Mouse (Mus musculus): Measurements from ENCODE around the gene Abca2.
A peak's percentile ranks its signal among the peaks of the same experiment; 100 is the strongest.
"Not testable (repeated sequence)": the region's sequence is repeated elsewhere in the genome, so short reads cannot be mapped to it uniquely, and the experiment has no call there.

The Abca2 gene

DNA sequence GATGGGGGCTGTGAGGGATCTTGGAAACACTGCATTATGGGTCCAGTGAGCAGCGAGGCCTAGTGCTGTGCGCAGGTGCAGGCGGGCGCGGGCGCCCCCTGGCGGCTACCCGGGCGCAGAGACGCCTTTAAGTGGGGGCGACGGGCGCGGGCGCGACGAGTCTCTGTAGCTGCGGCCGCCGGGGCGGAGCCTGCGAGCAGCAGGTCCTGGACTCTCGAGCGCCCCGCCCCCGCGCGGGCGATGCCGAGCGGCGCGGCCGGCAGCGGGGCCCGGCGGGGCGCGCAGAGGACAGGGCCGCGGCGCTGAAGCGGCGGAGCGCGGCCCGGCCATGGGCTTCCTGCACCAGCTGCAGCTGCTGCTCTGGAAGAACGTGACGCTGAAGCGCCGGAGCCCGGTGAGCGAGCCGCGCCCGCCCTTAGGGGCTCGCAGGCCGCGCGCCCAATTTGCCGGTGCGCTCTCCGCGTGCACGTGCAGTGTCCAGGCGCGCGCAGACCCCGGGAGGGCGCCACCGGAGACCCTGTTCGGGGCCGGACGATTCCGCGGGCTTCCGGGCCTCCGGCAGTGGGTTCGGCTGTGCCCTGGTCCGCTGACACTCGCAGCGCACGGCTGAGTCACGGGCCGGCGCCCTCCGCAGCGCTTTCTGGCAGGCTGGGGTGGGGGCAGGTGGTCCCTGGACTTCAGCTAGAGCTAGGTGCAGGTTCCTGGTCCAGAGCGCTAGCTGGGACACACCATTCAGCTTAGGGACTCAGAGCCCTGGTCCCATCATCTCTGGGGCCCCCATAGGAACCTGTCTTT, at the start of gene Abca2:
Gene Abca2, plus strand, starts transcription at position 262 of the 795 bp plus-strand sequence.
- DNase-seq, result peak; percentile 98

DNA sequence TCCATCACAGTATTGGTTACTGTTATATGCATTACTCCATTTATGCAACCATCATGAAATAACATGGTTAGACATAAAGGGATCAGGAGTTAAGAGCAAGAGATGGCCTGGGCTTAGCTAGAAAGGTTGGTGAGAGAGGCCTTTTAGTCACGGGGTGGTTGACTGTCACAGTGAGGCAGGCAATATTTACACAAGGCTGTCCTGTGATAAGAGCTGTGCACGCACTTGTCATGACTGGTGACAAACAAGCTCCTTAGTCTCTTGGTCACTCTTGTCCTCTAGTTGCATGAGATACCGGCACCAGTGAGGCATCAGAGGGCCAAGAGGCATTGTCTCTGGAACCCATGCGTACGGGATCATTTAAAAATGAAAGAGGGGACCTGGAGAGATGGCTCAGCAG, 44.0 kb upstream of the Abca2 start:
- DNase-seq, result no peak

DNA sequence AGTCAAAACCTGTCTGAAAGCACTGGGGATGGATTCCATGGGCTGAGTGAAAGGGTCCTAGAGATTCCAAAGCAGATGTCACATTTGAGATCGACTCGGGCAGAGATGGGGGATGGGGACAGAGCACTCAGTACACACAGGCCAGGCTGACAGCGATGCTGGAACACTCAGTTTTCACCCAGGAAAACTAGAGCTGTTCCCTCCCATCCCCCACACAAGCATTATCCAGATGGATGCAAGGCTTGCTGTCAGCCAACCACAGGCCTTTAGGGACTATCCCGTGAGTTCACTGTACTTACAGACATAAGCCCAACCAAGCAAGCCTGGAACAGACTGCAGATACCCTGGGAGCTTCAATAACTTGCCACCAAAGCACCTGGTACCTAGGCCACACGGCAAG, 37.2 kb upstream of the Abca2 start:
- no peak for DNase-seq

DNA sequence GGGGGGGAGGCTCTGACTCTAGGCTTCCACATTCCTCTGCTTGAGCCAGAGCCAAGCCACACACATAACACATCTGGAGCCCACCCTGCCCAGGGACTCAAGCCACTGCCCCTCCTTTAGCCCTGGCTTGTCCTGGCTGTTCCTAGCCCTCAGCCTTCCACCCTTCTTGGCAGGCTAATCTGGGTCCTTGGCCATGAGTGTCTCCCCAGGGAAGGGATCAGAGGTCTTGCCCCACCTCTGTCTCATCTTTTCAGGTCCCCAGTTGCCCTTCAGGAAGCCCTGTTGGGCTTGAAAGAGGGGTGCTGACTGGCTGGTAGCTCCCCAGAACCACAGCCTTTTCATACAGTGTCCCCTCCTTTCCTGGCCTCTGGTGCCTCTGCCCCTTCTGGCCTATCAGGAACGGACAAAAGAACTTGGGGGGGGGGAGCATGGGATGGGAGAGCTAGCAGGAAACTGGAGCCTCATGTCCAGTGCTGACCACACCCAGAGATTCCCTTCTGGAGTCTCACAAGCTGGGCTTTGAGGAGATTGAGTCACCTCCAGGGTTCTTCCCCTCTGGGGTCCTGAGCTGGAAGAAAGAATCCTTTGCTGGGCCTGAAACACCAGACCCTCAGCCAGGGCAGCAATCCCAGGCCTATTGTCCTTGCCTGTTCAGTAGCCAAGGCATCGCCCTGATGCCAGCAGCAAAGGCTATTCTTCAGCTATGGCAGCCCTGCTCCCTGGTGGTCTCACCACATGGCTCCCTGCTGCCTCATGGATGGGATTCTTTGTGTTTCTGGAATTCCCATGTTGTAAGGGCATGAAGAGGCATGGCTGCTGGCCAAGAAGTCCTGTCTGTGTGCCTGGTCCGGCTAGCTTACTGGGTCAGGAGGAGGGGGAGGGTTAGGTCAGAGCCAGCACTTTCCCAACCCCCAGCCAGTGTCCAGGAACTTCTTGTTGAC, 34.0 kb upstream of the Abca2 start:
- DNase-seq, result peak; percentile 68

DNA sequence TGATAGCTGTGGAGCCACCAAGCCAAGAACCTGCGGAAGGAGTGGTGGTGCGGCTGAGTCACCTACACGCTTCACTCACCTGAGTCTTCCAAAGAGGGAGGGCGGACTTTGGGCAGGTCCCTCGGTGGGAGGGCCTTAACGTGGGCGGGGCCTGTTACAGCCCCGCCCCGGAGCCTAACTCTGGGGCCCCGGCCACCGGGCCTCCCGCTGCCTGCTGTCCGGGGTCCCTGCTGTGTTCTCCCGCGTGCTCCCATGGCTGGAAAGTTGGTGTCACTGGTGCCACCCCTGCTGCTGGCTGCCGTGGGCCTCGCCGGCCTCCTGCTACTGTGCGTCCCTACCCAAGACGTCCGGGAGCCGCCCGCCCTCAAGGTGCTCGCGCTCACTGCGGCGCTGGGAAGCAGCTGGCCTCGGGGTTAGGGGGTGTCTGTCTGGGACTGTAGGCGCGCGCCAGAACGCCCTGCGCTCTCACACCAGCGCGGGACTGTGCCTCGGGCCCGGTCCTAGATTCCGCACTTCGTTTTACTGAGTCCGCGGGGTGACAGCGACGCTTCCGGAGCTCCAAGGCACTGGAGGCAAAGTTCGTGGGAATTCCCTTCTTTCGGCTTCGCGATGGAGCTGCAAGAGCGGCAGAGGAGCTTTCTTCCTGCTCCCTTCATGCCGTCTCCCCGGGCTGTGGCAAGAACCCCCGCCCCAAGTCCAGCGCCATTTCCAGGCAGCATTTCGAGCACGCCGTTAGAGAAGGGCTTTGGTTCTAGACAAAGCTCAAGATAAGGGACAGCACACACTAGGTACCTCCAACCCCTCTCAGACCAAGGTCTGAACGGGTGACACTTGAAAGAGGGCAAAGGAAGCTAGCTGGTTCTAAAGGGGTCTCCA, 32.5 kb upstream of the Abca2 start, which contains the start of gene Entpd2:
Gene Entpd2, plus strand, starts transcription at position 154 of the 876 bp plus-strand sequence.
- DNase-seq, result peak; percentile 67

DNA sequence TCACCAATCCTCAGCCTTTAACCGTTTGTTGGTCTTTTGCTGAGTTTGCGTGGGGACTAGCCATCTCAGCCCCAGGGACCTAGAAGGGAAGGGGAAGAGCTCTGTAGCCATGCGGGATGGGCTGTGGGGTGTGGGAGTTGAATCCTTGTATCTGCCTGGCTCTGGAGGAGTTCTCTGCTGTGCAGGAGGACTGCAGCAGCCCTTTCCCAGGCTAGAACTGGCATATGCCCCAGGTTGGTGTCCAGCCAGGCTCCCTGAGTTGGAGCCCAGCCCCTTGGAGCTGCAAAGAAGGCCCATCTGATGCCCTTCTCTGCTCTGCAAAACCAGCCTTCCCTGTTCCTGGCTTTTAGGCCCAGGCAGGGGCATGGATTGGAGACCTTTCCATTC, 31.9 kb upstream of the Abca2 start:
- DNase-seq, result peak; percentile 83

DNA sequence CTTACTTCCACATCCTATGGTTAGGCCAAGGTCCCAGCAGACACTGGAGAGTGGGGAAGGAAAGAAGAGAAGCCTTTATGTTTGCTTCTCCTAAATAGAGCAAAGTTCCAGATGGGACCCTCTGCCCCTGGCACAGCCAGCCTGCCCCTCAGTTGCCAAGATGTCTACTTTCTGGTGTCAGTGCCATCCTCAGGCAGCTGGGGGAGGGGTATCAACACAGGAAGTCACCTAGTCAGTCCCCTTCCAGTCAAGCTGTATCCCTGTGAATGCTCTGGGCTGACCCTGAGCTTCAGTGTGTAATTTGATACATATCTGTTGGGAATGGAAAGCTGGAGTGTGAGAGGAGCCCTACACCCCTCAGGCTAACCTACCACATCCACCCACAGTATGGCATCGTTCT, 31.5 kb upstream of the Abca2 start:
- no peak for DNase-seq

DNA sequence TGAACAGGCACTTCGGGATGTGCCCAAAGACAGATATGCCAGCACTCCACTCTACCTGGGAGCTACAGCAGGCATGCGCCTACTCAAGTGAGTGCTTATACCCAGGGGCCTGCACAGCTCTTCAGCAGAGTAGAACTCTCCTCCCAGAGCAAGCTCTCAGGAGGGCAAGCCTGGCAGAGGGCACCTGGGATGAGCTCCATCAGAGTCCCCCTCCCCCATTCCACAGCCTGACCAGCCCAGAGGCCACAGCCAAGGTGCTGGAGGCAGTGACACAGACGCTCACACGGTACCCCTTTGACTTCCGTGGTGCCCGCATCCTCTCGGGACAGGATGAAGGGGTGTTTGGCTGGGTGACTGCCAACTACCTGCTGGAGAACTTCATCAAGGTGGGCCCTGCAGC, 30.4 kb upstream of the Abca2 start:
- no peak for DNase-seq

DNA sequence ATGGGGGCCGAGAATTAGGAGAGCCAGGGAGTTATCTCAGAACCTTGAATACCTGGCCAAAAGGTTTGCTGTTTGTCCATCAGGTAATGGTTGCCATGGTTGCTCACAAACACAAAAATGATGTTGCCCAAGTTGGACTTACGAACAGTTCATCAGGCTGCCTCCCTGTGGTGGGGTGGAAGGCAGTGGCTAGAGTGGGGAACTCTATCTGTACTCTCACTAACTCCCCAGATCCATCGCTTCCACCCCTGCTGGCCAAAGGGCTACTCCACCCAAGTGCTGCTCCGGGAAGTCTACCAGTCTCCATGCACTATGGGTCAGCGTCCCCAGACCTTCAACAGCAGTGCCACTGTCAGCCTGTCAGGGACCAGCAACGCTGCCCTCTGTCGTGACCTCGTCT, 29.5 kb upstream of the Abca2 start, which contains the start of gene Npdc1:
Gene Npdc1, plus strand, starts transcription at position 301 of the 400 bp plus-strand sequence.
- no peak for DNase-seq

DNA sequence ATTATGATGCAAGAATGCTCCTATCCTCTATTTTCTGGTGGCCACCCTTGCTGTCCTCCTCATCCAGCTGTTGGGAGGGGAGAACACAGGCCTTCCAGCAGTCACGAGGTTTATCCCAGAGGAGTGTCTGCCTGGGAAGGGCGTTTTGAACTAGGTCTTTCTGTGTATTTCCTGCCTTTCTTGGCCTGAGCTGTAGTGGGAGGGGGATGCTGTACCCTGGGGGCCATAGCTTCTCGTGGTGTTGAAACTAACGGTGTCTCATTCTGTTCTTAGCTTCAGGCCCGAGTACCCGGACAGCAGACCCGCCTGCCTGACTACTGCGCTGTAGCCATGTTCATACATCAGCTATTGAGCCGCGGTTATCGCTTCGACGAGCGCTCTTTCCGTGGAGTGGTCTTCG, 28.2 kb upstream of the Abca2 start:
- DNase-seq, result no peak

DNA sequence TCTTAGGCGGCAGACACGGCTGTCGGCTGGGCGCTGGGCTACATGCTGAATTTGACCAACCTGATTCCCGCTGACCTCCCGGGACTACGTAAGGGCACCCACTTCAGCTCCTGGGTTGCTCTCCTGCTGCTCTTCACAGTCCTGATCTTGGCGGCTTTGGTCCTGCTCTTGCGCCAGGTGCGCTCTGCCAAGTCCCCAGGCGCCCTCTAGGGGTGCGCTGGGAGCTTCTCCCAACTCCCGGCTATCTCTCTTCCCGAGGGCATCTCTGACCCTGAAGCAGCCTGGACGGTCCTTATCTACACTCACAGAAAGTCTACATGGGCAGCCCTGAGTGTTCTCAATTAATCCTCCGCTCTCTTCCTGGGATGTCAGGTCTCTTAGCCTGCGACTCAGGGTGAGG, 27.7 kb upstream of the Abca2 start:
- DNase-seq, result peak; percentile 75

DNA sequence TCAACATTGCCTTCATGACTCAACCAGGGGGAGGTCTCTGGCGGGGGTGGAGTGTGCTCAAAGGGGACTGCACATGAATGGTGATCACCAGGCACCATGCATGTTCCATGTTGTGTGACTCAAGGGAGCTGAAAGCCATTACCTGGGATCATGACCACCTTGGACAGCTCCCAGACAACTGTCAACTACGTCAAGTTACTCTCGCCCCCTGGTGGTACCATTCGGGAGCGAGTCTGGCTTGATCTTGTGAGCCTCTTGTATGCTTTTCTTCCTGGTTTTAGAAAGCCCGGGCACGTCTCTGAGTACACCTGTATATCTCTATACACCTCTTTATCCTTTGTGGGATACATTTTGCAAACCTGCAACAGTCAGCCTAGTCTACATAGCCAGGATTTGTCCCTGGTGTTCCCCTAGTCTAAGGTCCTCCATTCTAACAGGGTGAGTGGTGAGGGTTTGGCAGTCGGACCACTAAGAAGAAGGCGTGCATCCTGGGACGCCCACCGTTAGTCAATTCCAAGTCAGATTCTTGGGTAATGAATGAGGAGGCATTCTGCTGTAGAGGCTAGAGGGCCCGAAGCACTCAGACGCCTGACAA, 26.0 kb upstream of the Abca2 start:
- peak; percentile 88 for DNase-seq

DNA sequence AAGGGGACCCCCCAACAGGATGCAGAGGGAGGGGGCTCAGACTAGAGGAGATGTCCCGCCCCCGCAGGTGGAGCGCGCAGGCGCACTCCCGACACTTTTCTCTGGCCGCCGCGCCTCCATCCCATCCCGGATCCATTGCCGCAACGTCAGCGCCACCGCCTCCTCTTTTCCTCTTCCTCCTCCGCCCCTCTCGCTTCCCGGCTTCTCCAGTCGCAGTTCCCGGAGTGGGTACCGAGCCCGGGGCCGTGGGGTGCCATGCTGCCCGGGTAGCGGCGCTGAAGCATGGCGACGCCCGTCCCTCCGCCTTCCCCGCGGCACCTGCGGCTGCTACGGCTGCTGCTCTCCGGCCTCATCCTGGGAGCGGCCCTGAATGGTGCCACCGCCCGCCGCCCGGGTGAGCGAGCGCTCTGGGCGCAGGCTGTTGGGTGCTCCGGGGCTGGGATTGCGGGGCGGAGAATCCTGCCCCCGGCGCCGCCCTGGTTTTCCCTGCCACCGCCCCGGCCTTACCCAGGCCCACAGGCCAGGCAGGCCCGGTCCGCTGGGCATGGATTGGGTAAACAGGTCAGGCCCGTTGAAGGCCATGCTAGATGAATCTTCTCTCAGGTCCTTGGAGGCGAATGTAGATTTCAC, 25.4 kb upstream of the Abca2 start:
- DNase-seq, result peak; percentile 90

DNA sequence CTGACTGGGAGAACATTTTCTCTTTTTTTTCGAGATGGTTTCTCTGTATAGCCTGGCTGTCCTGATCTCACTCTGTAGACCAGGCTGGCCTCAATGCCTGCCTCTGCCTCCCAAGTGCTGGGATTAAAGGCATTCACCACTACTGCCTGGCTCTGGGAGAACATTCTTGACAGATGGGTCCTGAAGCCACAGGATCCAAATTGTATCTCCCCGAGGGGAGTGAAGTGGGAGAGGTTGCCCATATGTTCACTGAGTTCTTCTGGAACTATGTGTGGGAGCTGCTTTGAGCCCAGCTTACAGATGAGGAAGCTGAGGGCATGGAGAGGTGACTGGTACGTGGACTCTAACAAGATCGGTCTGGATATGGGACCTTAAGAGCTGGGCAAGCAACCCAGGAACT, 24.5 kb upstream of the Abca2 start:
- DNase-seq, result no peak

DNA sequence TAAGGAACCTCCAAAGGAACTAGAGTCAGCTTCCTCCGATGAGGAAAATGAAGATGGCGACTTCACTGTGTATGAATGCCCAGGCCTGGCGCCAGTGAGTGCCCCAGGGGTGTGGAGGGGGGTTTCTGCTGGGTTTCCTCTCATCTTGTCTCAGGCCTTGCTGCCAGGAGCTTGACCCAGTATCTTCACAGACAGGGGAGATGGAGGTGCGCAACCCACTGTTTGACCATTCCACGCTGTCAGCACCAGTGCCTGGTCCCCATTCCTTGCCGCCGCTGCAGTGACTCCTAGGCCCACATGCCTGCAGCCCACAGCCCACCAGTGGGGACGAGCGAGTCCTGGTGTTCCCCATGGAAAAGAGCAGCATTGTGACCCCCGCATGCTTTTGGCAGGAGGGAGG, 19.6 kb upstream of the Abca2 start:
- no peak for DNase-seq

DNA sequence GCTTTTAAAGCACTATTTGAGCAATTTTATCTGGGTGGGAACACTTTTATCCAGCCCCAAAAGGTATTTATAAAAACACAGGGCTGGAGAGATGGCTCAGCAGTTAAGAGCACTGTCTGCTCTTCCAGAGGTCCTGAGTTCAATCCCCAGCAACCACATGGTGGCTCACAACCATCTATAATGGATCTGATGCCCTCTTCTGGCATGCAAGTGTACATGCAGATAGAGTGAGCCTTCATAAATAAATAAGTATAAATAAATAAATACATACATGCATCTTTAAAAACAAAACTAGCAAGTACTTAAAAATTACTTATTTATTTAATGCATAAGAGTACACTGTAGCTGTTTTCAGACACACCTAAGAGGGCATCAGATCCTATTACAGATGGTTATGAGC, 15.1 kb upstream of the Abca2 start:
- not testable (repeated sequence) for DNase-seq

DNA sequence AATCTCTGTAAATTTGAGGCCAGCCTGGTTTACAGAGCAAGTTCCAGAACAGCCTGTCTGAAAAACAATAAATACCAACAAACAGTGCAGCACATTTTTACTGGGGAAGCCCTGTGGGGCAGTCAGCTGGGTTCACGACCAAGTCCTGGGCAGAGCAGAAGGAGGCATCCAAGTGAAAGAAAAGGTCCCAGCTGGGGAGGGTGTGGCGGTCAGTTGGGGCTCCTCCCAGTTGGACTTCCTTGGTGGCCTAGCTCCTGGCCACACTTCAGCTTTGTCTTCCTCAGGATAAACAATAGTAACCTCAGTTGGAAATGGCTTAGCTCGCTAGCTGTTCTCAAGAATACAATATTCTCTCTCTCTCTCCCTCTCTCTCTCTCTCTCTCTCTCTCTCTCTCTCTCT, 11.1 kb upstream of the Abca2 start:
- DNase-seq, result no peak

DNA sequence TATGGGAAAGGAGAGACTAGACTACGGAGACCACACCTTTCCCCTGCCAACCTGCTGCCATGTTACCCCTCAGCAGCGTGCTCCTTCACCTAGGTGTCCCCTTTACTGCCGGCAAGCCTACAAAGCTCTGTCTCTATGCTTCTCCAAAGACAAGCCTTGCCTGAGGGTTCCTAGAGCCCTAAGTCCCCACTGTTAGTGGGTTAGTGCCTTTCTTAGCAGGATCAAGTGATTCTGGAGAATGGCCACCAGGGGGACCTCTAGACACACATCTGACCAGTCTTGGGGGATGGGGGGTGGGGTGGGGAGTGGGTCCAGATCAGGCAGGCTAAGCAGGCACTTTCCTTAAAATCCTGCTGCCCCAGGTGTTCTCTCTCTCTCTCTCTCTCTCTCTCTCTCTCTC, 6.6 kb upstream of the Abca2 start:
- peak; percentile 67 for DNase-seq

DNA sequence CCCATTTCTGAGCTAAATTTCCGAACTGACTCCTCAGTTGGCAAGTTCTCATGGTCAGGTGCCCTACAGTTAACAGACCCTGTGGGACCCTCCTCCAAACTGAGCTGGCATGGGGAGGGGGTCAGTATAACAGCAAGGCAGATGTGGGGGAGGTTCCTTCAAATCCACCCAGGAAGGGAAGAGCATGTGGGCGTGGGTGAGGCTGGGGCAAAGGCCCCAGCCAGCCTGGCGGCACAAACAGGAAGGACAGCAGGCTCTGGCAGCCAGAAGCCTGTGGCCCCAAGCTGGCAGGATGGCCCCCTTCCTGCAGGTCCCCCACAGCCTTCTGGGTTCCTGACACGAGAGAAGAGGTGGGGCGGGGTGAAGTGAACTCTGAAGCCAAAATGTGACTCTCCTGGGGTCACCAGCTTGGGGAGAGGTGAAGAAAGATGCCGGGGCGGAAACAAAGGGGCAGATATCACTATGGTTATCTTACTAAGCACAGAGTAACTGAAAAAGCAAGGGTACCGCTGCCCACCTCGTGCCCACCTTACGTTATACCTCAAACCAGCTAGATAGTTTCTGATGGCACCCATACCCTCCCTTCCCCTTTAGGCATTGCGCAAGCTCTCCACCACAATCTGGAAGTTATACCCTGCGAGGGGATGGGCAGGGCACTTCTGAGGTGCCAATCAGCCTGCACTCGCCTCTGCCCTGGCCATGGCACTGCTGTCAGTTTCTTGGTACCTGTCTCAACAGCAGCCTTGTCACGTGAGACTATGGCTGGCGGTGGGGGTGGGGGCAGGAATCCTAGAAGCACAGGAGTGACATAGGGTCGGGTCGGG, 5.7 kb upstream of the Abca2 start, which contains the start of gene Fut7:
Gene Fut7, plus strand, starts transcription at position 681 of the 824 bp plus-strand sequence.
- peak; percentile 55 for DNase-seq

DNA sequence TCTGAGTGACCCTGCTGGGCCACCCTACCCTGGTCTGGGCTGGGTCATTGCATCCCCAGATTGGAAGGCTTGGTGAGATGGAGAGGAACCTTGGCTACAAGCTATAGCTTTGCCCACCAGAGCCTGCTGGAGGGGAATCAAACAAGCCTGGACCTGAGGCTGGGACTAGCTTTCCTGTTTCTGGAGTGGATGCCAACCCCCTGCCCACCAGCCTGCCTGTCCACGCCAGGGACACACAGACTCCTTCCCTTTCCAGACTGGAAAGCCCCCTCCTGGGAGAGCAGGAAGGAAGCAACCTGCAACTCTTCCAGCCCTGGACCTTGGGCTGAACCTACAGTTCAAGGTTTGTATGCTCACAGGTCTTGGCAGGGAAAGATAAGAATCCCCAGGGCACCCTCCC, 4.9 kb upstream of the Abca2 start:
- no peak for DNase-seq

DNA sequence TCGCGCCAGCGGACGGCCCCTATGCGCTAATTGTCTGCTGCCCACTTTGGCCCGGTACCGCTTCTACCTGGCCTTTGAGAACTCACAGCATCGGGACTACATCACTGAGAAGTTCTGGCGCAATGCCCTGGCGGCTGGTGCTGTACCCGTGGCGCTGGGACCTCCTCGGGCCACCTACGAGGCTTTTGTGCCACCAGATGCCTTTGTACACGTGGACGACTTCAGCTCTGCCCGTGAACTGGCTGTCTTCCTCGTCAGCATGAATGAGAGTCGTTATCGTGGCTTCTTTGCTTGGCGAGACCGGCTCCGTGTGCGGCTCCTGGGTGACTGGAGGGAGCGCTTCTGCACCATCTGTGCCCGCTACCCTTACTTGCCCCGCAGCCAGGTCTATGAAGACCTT, 3.0 kb upstream of the Abca2 start:
- DNase-seq, result peak; percentile 68

Measured in cerebellum, adult 9-10 months (tissue).